ENCODE assay signal across 8 mouse cellular contexts in the genomic region with DNA sequence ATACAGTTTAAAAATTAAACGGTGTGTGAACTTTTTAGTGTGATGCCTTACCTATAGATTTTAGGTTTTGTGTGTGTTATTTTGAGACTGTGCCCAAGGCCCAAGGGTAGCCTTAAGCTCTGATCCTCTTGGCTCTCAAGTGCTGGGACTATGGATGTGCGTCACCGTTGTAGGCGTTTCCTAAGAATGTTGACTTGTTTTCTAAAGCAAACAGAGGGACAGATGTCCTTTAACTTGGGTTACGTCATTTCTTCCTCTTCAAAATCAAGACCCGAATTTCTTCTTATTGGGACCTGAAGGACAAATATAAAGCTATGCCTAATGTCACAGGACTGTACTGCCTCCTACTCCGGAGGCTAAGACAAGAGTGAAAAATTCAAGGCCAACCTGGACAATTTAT. TPM values are rescaled to one million over a fixed set of nuclear protein-coding genes. Genes with fewer than 3 reads are reported as not detected.
A peak's percentile ranks its signal among the peaks of the same experiment; 100 is the strongest.
DNase-seq lines count a peak whose midpoint lies in the region; ATAC-seq and TF ChIP-seq lines count a peak whose summit lies in the region.

A gene (plus strand): TSS at position 229 of the 400 bp plus-strand sequence.

- H3K27me3 ChIP-seq in CH12.LX (replicated peaks) (no peaks in the 10 kb centered on the region), G1E (ENCODE audit: insufficient read depth, low read length) (no peaks in the 10 kb centered on the region)
- peaks cover 16% of the 10 kb centered on the region for H3K27me3 ChIP-seq in forebrain, embryonic 10.5 days (ENCODE audit: poor library complexity, severe bottlenecking)
- no peaks in the 10 kb centered on the region for H3K27me3 ChIP-seq in limb, embryonic 14.5 days (ENCODE audit: control insufficient read depth, insufficient read depth, low read length)
- H3K27me3 ChIP-seq in stomach, embryonic 14.5 days (ENCODE audit: control insufficient read depth, insufficient read depth, low read length), result no peaks in the 10 kb centered on the region

- H3K4me2 ChIP-seq in CH12.LX (ENCODE audit: insufficient read depth, low read depth, poor library complexity, severe bottlenecking), result 0 out of 2 replicates have a peak within 1 kb of the TSS, but pooled peaks have one; percentile 32
- H3K4me2 ChIP-seq in limb, embryonic 14.5 days (replicated peaks; ENCODE audit: low read depth, low read length, severe bottlenecking), result peak within 1 kb of the TSS; percentile 69
- H3K4me2 ChIP-seq in stomach, embryonic 14.5 days (replicated peaks; ENCODE audit: low read depth, low read length), result peak within 1 kb of the TSS; percentile 66

- dilution Hi-C loops in CH12.LX (cut with MboI; ENCODE audit: extremely low pct_ligation_motif_present, extremely low pct_unique_long_range_greater_than_20kb, low sequenced_read_pairs), result no loop called here

- H3K79me2 ChIP-seq in CH12.LX (replicated peaks; ENCODE audit: control insufficient read depth, extremely low read depth, insufficient read depth, poor library complexity, severe bottlenecking), result peaks cover 39% of the 10 kb centered on the region

- no peak for DNase-seq in CH12.LX (ENCODE audit: extremely low read depth)
- DNase-seq in G1E (ENCODE audit: low spot score), result no peak
- no peak for DNase-seq in forebrain, embryonic 10.5 days (ENCODE audit: extremely low spot score, low spot score)
- DNase-seq in heart, postnatal 4 days, result no peak
- DNase-seq in limb, embryonic 14.5 days (ENCODE audit: low spot score), result no peak
- DNase-seq in thymus, postnatal 36 days, result no peak
- no peak for DNase-seq in spleen, adult 12 weeks (ENCODE audit: low spot score)

- no peaks in the 10 kb centered on the region for H3K9me3 ChIP-seq in CH12.LX (replicated peaks; ENCODE audit: low read length)
- no peaks in the 10 kb centered on the region for H3K9me3 ChIP-seq in G1E (replicated peaks)
- no peaks in the 10 kb centered on the region for H3K9me3 ChIP-seq in forebrain, embryonic 10.5 days
- H3K9me3 ChIP-seq in limb, embryonic 14.5 days (ENCODE audit: control insufficient read depth, low read length), result no peaks in the 10 kb centered on the region
- H3K9me3 ChIP-seq in stomach, embryonic 14.5 days (ENCODE audit: control insufficient read depth, low read depth, low read length), result no peaks in the 10 kb centered on the region

- no peak for TF ChIP-seq RAD21 in CH12.LX (IDR thresholded peaks at IDR 0.05; ENCODE audit: low read depth, low read length)

- H3K27ac ChIP-seq in CH12.LX (ENCODE audit: insufficient read depth, low read depth), result peak within 1 kb of the TSS; percentile 43; the same call in 1 of the 2 replicates
- H3K27ac ChIP-seq in forebrain, embryonic 10.5 days, result peak within 1 kb of the TSS; percentile 97
- H3K27ac ChIP-seq in limb, embryonic 14.5 days (replicated peaks; ENCODE audit: low read depth, low read length), result peak within 1 kb of the TSS; percentile 69
- H3K27ac ChIP-seq in stomach, embryonic 14.5 days (ENCODE audit: low read length), result peak within 1 kb of the TSS; percentile 71

- no peak for TF ChIP-seq CTCF in CH12.LX (conservative IDR thresholded peaks at IDR 0.05 in 1 of 2, IDR thresholded peaks at IDR 0.05 in 1 of 2; ENCODE audit: low read depth in 2 of 2, low read length in 2 of 2)
- TF ChIP-seq CTCF in G1E (IDR thresholded peaks at IDR 0.05; ENCODE audit: low read depth, low read length), result no peak

- H3K4me1 ChIP-seq in CH12.LX (ENCODE audit: control insufficient read depth in 1 of 2, insufficient read depth in 2 of 2), result peaks cover 5 to 45% of the 10 kb centered on the region in 2 experiments; a peak in 3 of 4 replicates
- peaks cover 59% of the 10 kb centered on the region for H3K4me1 ChIP-seq in G1E (ENCODE audit: insufficient read depth, low read depth, low read length)
- peaks cover 25% of the 10 kb centered on the region for H3K4me1 ChIP-seq in forebrain, embryonic 10.5 days
- H3K4me1 ChIP-seq in limb, embryonic 14.5 days (ENCODE audit: control insufficient read depth, insufficient read depth, low read length), result peaks cover 10% of the 10 kb centered on the region
- peaks cover 6% of the 10 kb centered on the region; the same call in 1 of the 2 replicates for H3K4me1 ChIP-seq in stomach, embryonic 14.5 days (ENCODE audit: control insufficient read depth, insufficient read depth, low read length)

- H3K36me3 ChIP-seq in CH12.LX (replicated peaks in 1 of 2; ENCODE audit: control insufficient read depth in 1 of 2, insufficient read depth in 1 of 2, low read length in 1 of 2) (peaks cover 20 to 31% of the 10 kb centered on the region in 2 experiments), G1E (replicated peaks) (peaks cover 30% of the 10 kb centered on the region)
- peaks cover 28% of the 10 kb centered on the region for H3K36me3 ChIP-seq in forebrain, embryonic 10.5 days (replicated peaks)
- peaks cover 12% of the 10 kb centered on the region for H3K36me3 ChIP-seq in limb, embryonic 14.5 days (ENCODE audit: control insufficient read depth, insufficient read depth, low read length)
- peaks cover 8% of the 10 kb centered on the region; the same call in 1 of the 2 replicates for H3K36me3 ChIP-seq in stomach, embryonic 14.5 days (ENCODE audit: control insufficient read depth, insufficient read depth, low read length)

- in situ Hi-C loops in CH12.LX (cut with MboI; ENCODE audit: low pct_ligation_motif_present, low pct_unique_long_range_greater_than_20kb, low sequenced_read_pairs), result no loop called here

- 95% methylated on average over 7 of the region's 7 CpGs for WGBS in forebrain, embryonic 10.5 days
- 96% methylated on average over 7 of the region's 7 CpGs for WGBS in limb, embryonic 14.5 days
- 95% methylated on average over 7 of the region's 7 CpGs for WGBS in stomach, embryonic 14.5 days

- no peak for TF ChIP-seq POLR2A in CH12.LX (IDR thresholded peaks at IDR 0.05; ENCODE audit: low read depth, low read length)
- TF ChIP-seq POLR2A in limb, embryonic 14.5 days (IDR thresholded peaks at IDR 0.05; ENCODE audit: borderline replicate concordance, extremely low read depth, insufficient read depth, insufficient read length), result no peak

- no peak for ATAC-seq in G1E (ENCODE audit: extremely low read depth, insufficient number of reproducible peaks, low FRiP score, poor library complexity, severe bottlenecking)
- ATAC-seq in limb, embryonic 14.5 days (ENCODE audit: low FRiP score, low read depth), result no peak
- ATAC-seq in stomach, embryonic 14.5 days (ENCODE audit: insufficient number of reproducible peaks, insufficient read depth, low FRiP score, low read depth), result no peak

- no peak for TF ChIP-seq EP300 in CH12.LX (IDR thresholded peaks at IDR 0.05; ENCODE audit: low read length)

- H3K4me3 ChIP-seq in CH12.LX (replicated peaks in 1 of 3; ENCODE audit: low read depth in 2 of 3, low read length in 2 of 3, poor library complexity in 1 of 3) (peak within 1 kb of the TSS; percentile 71 to 92 (median 74)), G1E (ENCODE audit: low read depth, low read length) (peak within 1 kb of the TSS; percentile 79)
- peak within 1 kb of the TSS; percentile 78 for H3K4me3 ChIP-seq in forebrain, embryonic 10.5 days
- peak within 1 kb of the TSS; percentile 75 for H3K4me3 ChIP-seq in limb, embryonic 14.5 days (replicated peaks; ENCODE audit: low read length)
- H3K4me3 ChIP-seq in stomach, embryonic 14.5 days (ENCODE audit: low read depth, low read length), result peak within 1 kb of the TSS; percentile 83

- peak within 1 kb of the TSS; percentile 100 for H3K9ac ChIP-seq in CH12.LX (ENCODE audit: insufficient read depth, low read depth)
- H3K9ac ChIP-seq in limb, embryonic 14.5 days (ENCODE audit: low read depth, low read length, severe bottlenecking), result peak within 1 kb of the TSS; percentile 73
- peak within 1 kb of the TSS; percentile 73 for H3K9ac ChIP-seq in stomach, embryonic 14.5 days (replicated peaks; ENCODE audit: low read depth, low read length)

TF ChIP-seq in CH12.LX, 34 proteins besides CTCF, POLR2A, EP300 and RAD21:
- TF ChIP-seq PAX5 (IDR thresholded peaks at IDR 0.05; ENCODE audit: low read length), result no peak
- no peak for TF ChIP-seq HCFC1 (IDR thresholded peaks at IDR 0.05; ENCODE audit: low read depth, low read length)
- no peak for TF ChIP-seq NELFE (IDR thresholded peaks at IDR 0.05; ENCODE audit: low read depth, low read length)
- TF ChIP-seq MAZ (IDR thresholded peaks at IDR 0.05; ENCODE audit: low read depth, low read length), result no peak
- TF ChIP-seq USF2 (conservative IDR thresholded peaks at IDR 0.05; ENCODE audit: low read depth, low read length), result no peak
- no peak for TF ChIP-seq ZNF384 (IDR thresholded peaks at IDR 0.05; ENCODE audit: low read depth, low read length)
- no peak for TF ChIP-seq ELF1 (IDR thresholded peaks at IDR 0.05; ENCODE audit: low read depth, low read length)
- TF ChIP-seq JUND (conservative IDR thresholded peaks at IDR 0.05; ENCODE audit: low read depth, low read length), result no peak
- TF ChIP-seq UBTF (IDR thresholded peaks at IDR 0.05; ENCODE audit: low read depth, low read length), result no peak
- TF ChIP-seq MXI1 (IDR thresholded peaks at IDR 0.05; ENCODE audit: low read depth, low read length), result no peak
- no peak for TF ChIP-seq ETS1 (conservative IDR thresholded peaks at IDR 0.05; ENCODE audit: low read depth, low read length)
- TF ChIP-seq KAT2A (IDR thresholded peaks at IDR 0.05; ENCODE audit: insufficient replicate concordance, low read length), result no peak

RNA-seq across cellular contexts. Expression of the gene that starts here (rescaled TPM):
- total RNA-seq in CH12.LX (2012; rRNA removed) (125 and 130 TPM in 2 replicates), CH12.LX (2014; rRNA removed) (72.6 and 81.9 TPM in 2 replicates), G1E (2014; fragmentation: Nextera tagmentation) (126 and 131 TPM in 2 replicates), G1E (2017) (77.0 and 81.8 TPM in 2 replicates)
- polyA plus RNA-seq in CH12.LX (2012; ENCODE audit: insufficient read length, low read depth) (142 and 171 TPM in 2 replicates), G1E (2012) (37.3 and 56.4 TPM in 2 replicates)
- polyA plus RNA-seq in forebrain, embryonic 10.5 days (2016; fragmentation: Nextera tagmentation; extraction: Ambion mirVana), result 87.6 and 91.2 TPM in 2 replicates
- total RNA-seq in heart, postnatal 4 days (2021), result 10 to 100 TPM; 50.0 to 55.8 TPM
- 41.7 and 46.9 TPM in 2 replicates for polyA plus RNA-seq in limb, embryonic 14.5 days (2012; rRNA removed)
- polyA plus RNA-seq in limb, embryonic 14.5 days (2014; fragmentation: Nextera tagmentation; extraction: Ambion mirVana), result 50.5 and 52.1 TPM in 2 replicates
- 43.2 and 52.0 TPM in 2 replicates for polyA plus RNA-seq in stomach, embryonic 14.5 days (2014; fragmentation: Nextera tagmentation; extraction: Ambion mirVana)

Comparison
In these comparisons a context has a peak if more than half of its experiments do, and no peak if none do; other contexts are left out.
1. H3K27ac ChIP-seq: peak in every context shown above with its lines; median percentile 97 in forebrain, embryonic 10.5 days; 71 in stomach, embryonic 14.5 days; 69 in limb, embryonic 14.5 days; 43 in CH12.LX.